In the genomic region with DNA sequence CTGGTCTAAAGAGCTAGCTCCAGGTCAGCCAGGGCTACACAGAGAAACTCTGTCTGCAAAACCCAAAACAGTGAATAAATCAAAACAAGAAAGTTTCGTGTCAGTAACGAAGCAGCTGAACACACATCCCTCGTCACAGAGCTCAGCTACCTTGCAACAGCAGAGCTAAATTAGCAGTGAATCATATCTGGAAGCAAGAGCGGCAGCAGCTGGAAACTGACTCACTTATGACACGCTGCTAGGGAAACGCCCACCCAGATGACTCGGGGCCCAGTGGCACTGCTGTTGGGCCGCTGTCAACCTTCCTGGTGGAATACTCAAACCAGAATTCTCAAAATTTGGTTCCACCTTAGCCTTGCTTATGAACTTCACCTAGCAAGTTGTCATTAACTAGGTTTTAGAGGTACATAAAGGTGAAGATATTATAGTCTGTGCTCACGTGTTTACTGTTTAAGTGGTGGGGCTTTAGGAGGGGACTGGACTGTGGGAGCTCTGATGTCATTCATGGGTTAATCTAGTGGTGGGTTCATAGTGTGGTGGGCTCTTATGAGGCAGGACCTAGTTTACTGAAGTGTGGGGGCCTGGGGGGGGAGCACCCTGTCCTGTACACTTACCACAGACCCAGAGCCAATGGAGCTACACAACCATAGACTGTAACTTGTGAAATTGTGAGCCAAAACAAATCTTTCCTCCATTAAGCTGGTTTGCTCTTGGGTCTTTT, we compare ENCODE assay signal across 9 mouse cellular contexts. TPM values are rescaled to one million over a fixed set of nuclear protein-coding genes. Genes with fewer than 3 reads are reported as not detected.
DNase-seq lines count a peak whose midpoint lies in the region; ATAC-seq and TF ChIP-seq lines count a peak whose summit lies in the region.
"Had no signal": no experiment of that assay in that cellular context is flagged by ENCODE, and none has a peak within 500 bp of the region (broad histone marks: within the 10 kb centered on the region; RNA-seq: fewer than 3 reads in every experiment).

No protein-coding gene starts in this region.

- no peaks in the 10 kb centered on the region for H3K79me2 ChIP-seq in heart, adult 2 months (replicated peaks; ENCODE audit: control insufficient read depth, insufficient read depth, low read length)

- no peak overlapping the region for H3K9ac ChIP-seq in heart, adult 2 months (ENCODE audit: low read depth, low read length)
- H3K9ac ChIP-seq in lung, embryonic 15.5 days = no peak overlapping the region
- no peak overlapping the region for H3K9ac ChIP-seq in midbrain, embryonic 14.5 days (replicated peaks; ENCODE audit: low read length)
- H3K9ac ChIP-seq: midbrain, embryonic 12.5 days had no signal

- intact Hi-C loops in heart, adult 2 months (cut with DNase I) = no loop called here

- TF ChIP-seq EP300 in heart, adult 2 months (IDR thresholded peaks at IDR 0.05; ENCODE audit: insufficient read depth, low read depth, low read length) = no peak

- no peak overlapping the region for H3K27ac ChIP-seq in heart, adult 2 months
- no peak overlapping the region for H3K27ac ChIP-seq in lung, embryonic 15.5 days
- H3K27ac ChIP-seq in hindbrain, embryonic 10.5 days = no peak overlapping the region
- no peak overlapping the region for H3K27ac ChIP-seq in midbrain, embryonic 14.5 days (replicated peaks; ENCODE audit: low read depth, low read length)
- H3K27ac ChIP-seq: midbrain, embryonic 12.5 days had no signal

- no peaks in the 10 kb centered on the region for H3K4me1 ChIP-seq in heart, adult 2 months (ENCODE audit: control insufficient read depth, insufficient read depth, low read length)
- H3K4me1 ChIP-seq in lung, embryonic 15.5 days = 0 out of 2 replicates have a peak, but pooled peaks cover 6% of the 10 kb centered on the region
- no peaks in the 10 kb centered on the region for H3K4me1 ChIP-seq in hindbrain, embryonic 10.5 days (replicated peaks)
- no peaks in the 10 kb centered on the region for H3K4me1 ChIP-seq in midbrain, embryonic 14.5 days (ENCODE audit: control insufficient read depth, insufficient read depth, low read length)

- H3K4me2 ChIP-seq in lung, embryonic 15.5 days = no peak overlapping the region
- no peak overlapping the region for H3K4me2 ChIP-seq in midbrain, embryonic 14.5 days (ENCODE audit: low read length)
- H3K4me2 ChIP-seq: midbrain, embryonic 12.5 days had no signal

- no peaks in the 10 kb centered on the region for H3K27me3 ChIP-seq in heart, adult 2 months (ENCODE audit: control insufficient read depth, insufficient read depth, low read length)
- no peaks in the 10 kb centered on the region for H3K27me3 ChIP-seq in lung, embryonic 15.5 days
- H3K27me3 ChIP-seq in hindbrain, embryonic 10.5 days (ENCODE audit: insufficient read depth, poor library complexity, severe bottlenecking) = no peaks in the 10 kb centered on the region; the same call in 1 of the 2 replicates
- H3K27me3 ChIP-seq in midbrain, embryonic 14.5 days (ENCODE audit: control insufficient read depth, insufficient read depth, low read length) = no peaks in the 10 kb centered on the region
- H3K27me3 ChIP-seq: midbrain, embryonic 12.5 days had no signal

- TF ChIP-seq CTCF in heart, adult 2 months (IDR thresholded peaks at IDR 0.05) = no peak

- peak; percentile 49; the same call in 1 of the 2 replicates for ATAC-seq in lung, embryonic 15.5 days (ENCODE audit: borderline replicate concordance, extremely low read depth, low FRiP score, low TSS enrichment)
- ATAC-seq in midbrain, embryonic 14.5 days (ENCODE audit: low FRiP score, low TSS enrichment) = no peak

- DNase-seq in frontal cortex, adult 2 months (ENCODE audit: extremely low spot score in 1 of 2, low spot score in 1 of 2) = peak; percentile 27 to 70
- DNase-seq in frontal cortex, postnatal 14 days (ENCODE audit: low spot score in 2 of 2) = no peak
- peak; percentile 80 for DNase-seq in MN1 (ENCODE audit: low spot score)
- peak; percentile 37 to 42 for DNase-seq in heart, adult 2 months
- no peak for DNase-seq in hindbrain, embryonic 10.5 days (ENCODE audit: low spot score)
- no peak for DNase-seq in cerebellum, postnatal 36 days
- DNase-seq in midbrain, embryonic 14.5 days = no peak

- no peaks in the 10 kb centered on the region for H3K9me3 ChIP-seq in lung, embryonic 15.5 days
- no peaks in the 10 kb centered on the region for H3K9me3 ChIP-seq in hindbrain, embryonic 10.5 days
- H3K9me3 ChIP-seq in midbrain, embryonic 14.5 days (ENCODE audit: control insufficient read depth, low read length) = no peaks in the 10 kb centered on the region
- H3K9me3 ChIP-seq: midbrain, embryonic 12.5 days had no signal

- H3K36me3 ChIP-seq in heart, adult 2 months (ENCODE audit: control insufficient read depth, insufficient read depth, low read length) = no peaks in the 10 kb centered on the region
- no peaks in the 10 kb centered on the region for H3K36me3 ChIP-seq in lung, embryonic 15.5 days
- H3K36me3 ChIP-seq in hindbrain, embryonic 10.5 days = no peaks in the 10 kb centered on the region
- H3K36me3 ChIP-seq in midbrain, embryonic 14.5 days (ENCODE audit: control insufficient read depth, insufficient read depth, low read length) = no peaks in the 10 kb centered on the region
- H3K36me3 ChIP-seq: midbrain, embryonic 12.5 days had no signal

- TF ChIP-seq POLR2A in heart, adult 2 months (IDR thresholded peaks at IDR 0.05; ENCODE audit: insufficient read depth, low read depth, low read length) = no peak

- WGBS in heart, adult 2 months = 32% methylated on average over 9 of the region's 9 CpGs
- WGBS in lung, embryonic 15.5 days = 36% methylated on average over 9 of the region's 9 CpGs
- 83% methylated on average over 9 of the region's 9 CpGs for WGBS in hindbrain, embryonic 10.5 days
- WGBS in midbrain, embryonic 14.5 days = 84% methylated on average over 9 of the region's 9 CpGs

- H3K4me3 ChIP-seq in heart, adult 2 months = no peak overlapping the region
- H3K4me3 ChIP-seq in lung, embryonic 15.5 days = no peak overlapping the region
- no peak overlapping the region for H3K4me3 ChIP-seq in hindbrain, embryonic 10.5 days
- H3K4me3 ChIP-seq in midbrain, embryonic 14.5 days (replicated peaks; ENCODE audit: low read depth, low read length) = no peak overlapping the region
- H3K4me3 ChIP-seq: midbrain, embryonic 12.5 days had no signal

RNA-seq across cellular contexts. Expression of gene Lpgat1, which starts 55.3 kb away (rescaled TPM):
- 60.3 and 68.1 TPM in 2 replicates for polyA plus RNA-seq in frontal cortex, adult 2 months (2012; rRNA removed)
- 100 to 1,000 TPM in 1 of 2 experiments, 10 to 100 TPM in 1; 99.1 to 119 TPM for total RNA-seq in heart, adult 2 months (2021)
- 16.8 and 30.0 TPM in 2 replicates for polyA plus RNA-seq in heart, adult 2 months (2012; rRNA removed)
- 25.1 and 27.0 TPM in 2 replicates for polyA plus RNA-seq in lung, embryonic 15.5 days (2015; fragmentation: Nextera tagmentation; extraction: Ambion mirVana)
- 16.1 and 18.5 TPM in 2 replicates for polyA plus RNA-seq in hindbrain, embryonic 10.5 days (2016; fragmentation: Nextera tagmentation; extraction: Ambion mirVana)
- 51.6 and 55.8 TPM in 2 replicates for polyA plus RNA-seq in midbrain, embryonic 14.5 days (2014; fragmentation: Nextera tagmentation; extraction: Ambion mirVana)

Comparison
In these comparisons a context has a peak if more than half of its experiments do, and no peak if none do; other contexts are left out.
1. DNase-seq: peak in frontal cortex, adult 2 months (2 of 2), MN1 (single experiment) and heart, adult 2 months (2 of 2); none in frontal cortex, postnatal 14 days (0 of 2), hindbrain, embryonic 10.5 days (single experiment), cerebellum, postnatal 36 days (0 of 2) and midbrain, embryonic 14.5 days (single experiment).